Mouse (Mus musculus): ENCODE measurements at regions not wholly inside any gene's neighbourhood (a gene's known extent, or its start where the extent isn't known, plus 50 kb on each side); places are given as distances from the start of the nearest gene placed in this dataset.

GRCm38 (mm10) chr17:87567475-87567874, 68.3 kb upstream of the Epcam start:
- ATAC-seq (ENCODE audit: insufficient number of reproducible peaks, insufficient read depth, low FRiP score, low read depth) = no peak
- no peak overlapping the region for H3K4me2 ChIP-seq (replicated peaks; ENCODE audit: low read depth, low read length)
- no peaks in the 10 kb centered on the region for H3K9me3 ChIP-seq (ENCODE audit: control insufficient read depth, low read depth, low read length)
- no peak overlapping the region for H3K9ac ChIP-seq (replicated peaks; ENCODE audit: low read depth, low read length)
- no peak overlapping the region for H3K27ac ChIP-seq (ENCODE audit: low read length)
- WGBS = 41% methylated on average over 2 of the region's 2 CpGs
- peaks cover 8% of the 10 kb centered on the region; the same call in 1 of the 2 replicates for H3K4me1 ChIP-seq (ENCODE audit: control insufficient read depth, insufficient read depth, low read length)
- H3K27me3 ChIP-seq (ENCODE audit: control insufficient read depth, insufficient read depth, low read length) = no peaks in the 10 kb centered on the region
- no peak overlapping the region for H3K4me3 ChIP-seq (ENCODE audit: low read depth, low read length)
- no peaks in the 10 kb centered on the region for H3K36me3 ChIP-seq (ENCODE audit: control insufficient read depth, insufficient read depth, low read length)

GRCm38 (mm10) chr17:87569981-87570380, 65.8 kb upstream of the Epcam start:
- H3K27ac ChIP-seq (ENCODE audit: low read length) = no peak overlapping the region
- H3K9me3 ChIP-seq (ENCODE audit: control insufficient read depth, low read depth, low read length) = no peaks in the 10 kb centered on the region
- 62% methylated on average over 9 of the region's 9 CpGs for WGBS
- no peaks in the 10 kb centered on the region for H3K36me3 ChIP-seq (ENCODE audit: control insufficient read depth, insufficient read depth, low read length)
- no peak overlapping the region for H3K9ac ChIP-seq (replicated peaks; ENCODE audit: low read depth, low read length)
- H3K4me1 ChIP-seq (ENCODE audit: control insufficient read depth, insufficient read depth, low read length) = peaks cover 8% of the 10 kb centered on the region; the same call in 1 of the 2 replicates
- ATAC-seq (ENCODE audit: insufficient number of reproducible peaks, insufficient read depth, low FRiP score, low read depth) = no peak
- no peak overlapping the region for H3K4me2 ChIP-seq (replicated peaks; ENCODE audit: low read depth, low read length)
- H3K4me3 ChIP-seq (ENCODE audit: low read depth, low read length) = no peak overlapping the region
- H3K27me3 ChIP-seq (ENCODE audit: control insufficient read depth, insufficient read depth, low read length) = no peaks in the 10 kb centered on the region

DNA sequence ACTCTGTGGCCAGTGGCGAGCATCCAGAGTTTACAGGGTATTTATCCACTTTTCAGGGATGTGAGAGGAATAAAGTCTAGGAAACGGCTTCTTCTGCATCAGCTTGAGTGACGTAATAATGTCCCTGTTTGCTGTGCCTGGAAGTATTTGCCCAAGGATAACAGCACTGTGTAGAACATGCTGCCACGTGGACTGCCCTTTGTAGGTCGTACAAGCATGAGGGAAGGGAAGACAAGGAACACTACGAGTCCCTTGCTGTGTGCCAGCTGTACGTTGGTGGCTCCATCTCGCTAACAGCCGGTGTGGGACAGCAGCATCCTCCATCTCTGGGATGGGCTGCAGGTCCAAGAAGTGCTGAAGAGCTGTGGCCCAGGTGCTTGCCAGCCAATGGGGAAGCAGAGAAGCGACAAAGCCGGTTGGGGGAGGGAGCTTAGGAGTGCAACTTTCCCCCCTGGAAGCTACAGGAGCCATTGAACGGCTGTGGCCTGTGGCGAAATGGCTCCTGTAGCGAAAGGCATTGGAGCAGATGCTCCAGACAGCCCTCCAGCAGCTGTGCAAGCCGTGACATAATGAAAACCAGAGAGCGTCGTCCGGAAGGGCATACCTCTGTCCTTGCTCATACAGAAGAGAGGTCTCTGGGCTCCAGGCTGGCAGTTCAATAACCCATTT, 65.0 kb upstream of the Epcam start:
- no peak overlapping the region for H3K4me3 ChIP-seq (ENCODE audit: low read depth, low read length)
- no peak overlapping the region for H3K27ac ChIP-seq (ENCODE audit: low read length)
- 51% methylated on average over 18 of the region's 18 CpGs for WGBS
- no peaks in the 10 kb centered on the region for H3K27me3 ChIP-seq (ENCODE audit: control insufficient read depth, insufficient read depth, low read length)
- H3K4me1 ChIP-seq (ENCODE audit: control insufficient read depth, insufficient read depth, low read length) = peaks cover 8% of the 10 kb centered on the region; the same call in 1 of the 2 replicates
- peak; percentile 16; the same call in 1 of the 2 replicates for ATAC-seq (ENCODE audit: insufficient number of reproducible peaks, insufficient read depth, low FRiP score, low read depth)
- no peak overlapping the region for H3K9ac ChIP-seq (replicated peaks; ENCODE audit: low read depth, low read length)
- H3K4me2 ChIP-seq (replicated peaks; ENCODE audit: low read depth, low read length) = peak overlapping the region; percentile 50; the same call in 1 of the 2 replicates
- H3K36me3 ChIP-seq (ENCODE audit: control insufficient read depth, insufficient read depth, low read length) = no peaks in the 10 kb centered on the region
- no peaks in the 10 kb centered on the region for H3K9me3 ChIP-seq (ENCODE audit: control insufficient read depth, low read depth, low read length)

DNA sequence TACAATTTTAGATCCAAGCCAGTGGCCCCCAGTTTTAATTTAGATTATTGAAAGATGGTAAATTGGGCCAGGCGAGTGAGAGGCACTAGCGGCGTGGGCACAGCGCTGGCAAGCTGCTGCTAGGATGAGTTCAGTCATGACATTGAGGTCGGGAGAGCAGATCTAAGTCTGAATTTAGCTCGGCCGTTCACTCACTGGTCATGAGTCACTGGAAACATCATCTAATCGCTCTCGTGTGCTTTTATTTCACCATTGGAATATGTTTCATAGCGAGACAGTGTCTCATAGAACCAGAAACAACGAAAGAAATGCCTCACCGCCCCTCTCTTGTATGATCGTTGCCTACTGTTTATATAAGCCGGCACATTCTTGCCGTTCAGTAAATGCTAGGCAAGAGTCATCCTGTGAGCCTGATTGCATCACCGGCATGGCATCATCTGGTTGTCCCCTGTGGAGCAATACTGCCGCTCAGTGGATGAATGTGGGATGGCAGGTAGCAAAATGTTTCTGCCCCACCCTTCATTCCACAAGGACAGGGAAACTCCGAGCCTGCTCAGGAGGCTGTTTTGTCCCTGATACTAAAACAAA, 64.3 kb upstream of the Epcam start:
- 10% methylated on average over 18 of the region's 18 CpGs for WGBS
- no peak overlapping the region for H3K9ac ChIP-seq (replicated peaks; ENCODE audit: low read depth, low read length)
- H3K36me3 ChIP-seq (ENCODE audit: control insufficient read depth, insufficient read depth, low read length) = no peaks in the 10 kb centered on the region
- ATAC-seq (ENCODE audit: insufficient number of reproducible peaks, insufficient read depth, low FRiP score, low read depth) = peak; percentile 72; the same call in 1 of the 2 replicates
- H3K4me3 ChIP-seq (ENCODE audit: low read depth, low read length) = no peak overlapping the region; the same call in 1 of the 2 replicates
- H3K4me2 ChIP-seq (replicated peaks; ENCODE audit: low read depth, low read length) = peak overlapping the region; percentile 50
- peaks cover 8% of the 10 kb centered on the region; the same call in 1 of the 2 replicates for H3K4me1 ChIP-seq (ENCODE audit: control insufficient read depth, insufficient read depth, low read length)
- no peaks in the 10 kb centered on the region for H3K27me3 ChIP-seq (ENCODE audit: control insufficient read depth, insufficient read depth, low read length)
- no peak overlapping the region for H3K27ac ChIP-seq (ENCODE audit: low read length)
- H3K9me3 ChIP-seq (ENCODE audit: control insufficient read depth, low read depth, low read length) = no peaks in the 10 kb centered on the region

DNA sequence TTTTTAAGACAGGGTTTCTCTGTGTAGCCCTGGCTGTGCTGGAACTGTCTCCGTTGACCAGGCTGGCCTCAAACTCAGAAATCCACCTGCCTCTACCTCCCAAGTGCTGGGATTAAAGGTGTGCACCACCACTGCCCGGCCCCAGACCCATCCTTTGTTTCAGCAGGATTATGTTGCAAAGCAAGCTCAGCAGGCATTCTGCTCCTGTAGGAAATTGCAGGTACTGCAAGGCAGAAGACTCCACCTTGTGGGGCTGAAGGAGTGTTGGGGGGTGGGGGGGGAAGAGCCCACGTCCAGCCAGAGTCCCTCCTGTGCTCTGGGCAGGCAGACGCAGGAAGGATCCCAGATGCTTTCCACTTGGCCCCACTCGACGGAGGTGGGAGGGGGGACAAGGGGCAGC, 52.2 kb upstream of the Epcam start:
- Histone ChIP-seq H3K4me2 (replicated peaks; ENCODE audit: low read depth, low read length) (no peak overlapping the region), H3K9ac (replicated peaks; ENCODE audit: low read depth, low read length) (no peak overlapping the region), H3K36me3 (ENCODE audit: control insufficient read depth, insufficient read depth, low read length) (no peaks in the 10 kb centered on the region), H3K9me3 (ENCODE audit: control insufficient read depth, low read depth, low read length) (no peaks in the 10 kb centered on the region; the same call in 1 of the 2 replicates), H3K27me3 (ENCODE audit: control insufficient read depth, insufficient read depth, low read length) (no peaks in the 10 kb centered on the region), H3K4me3 (ENCODE audit: low read depth, low read length) (no peak overlapping the region), H3K4me1 (ENCODE audit: control insufficient read depth, insufficient read depth, low read length) (no peaks in the 10 kb centered on the region), H3K27ac (ENCODE audit: low read length) (no peak overlapping the region)
- WGBS = 55% methylated on average over 6 of the region's 6 CpGs
- ATAC-seq (ENCODE audit: insufficient number of reproducible peaks, insufficient read depth, low FRiP score, low read depth) = no peak

DNA sequence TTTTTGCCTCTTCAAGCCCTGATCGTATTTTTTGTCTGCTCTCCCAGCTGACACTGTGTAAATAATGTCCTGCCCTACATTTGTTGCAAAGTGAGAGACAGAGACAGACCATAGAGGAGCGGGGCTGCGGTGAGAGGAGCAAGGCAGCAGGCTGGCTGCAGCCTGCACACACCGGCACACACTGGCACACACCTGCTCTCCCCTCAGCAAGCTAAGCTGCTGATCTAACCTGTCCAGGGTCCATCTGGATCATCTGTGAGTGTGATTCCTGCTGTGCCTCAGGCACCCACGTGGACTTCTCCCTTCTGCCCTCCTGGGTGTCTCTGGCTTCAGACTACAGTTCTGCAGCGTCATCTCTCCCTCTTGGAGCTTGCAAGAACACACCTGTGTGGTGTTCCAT, 50.4 kb upstream of the Epcam start:
- no peaks in the 10 kb centered on the region for H3K9me3 ChIP-seq (ENCODE audit: control insufficient read depth, low read depth, low read length)
- H3K4me1 ChIP-seq (ENCODE audit: control insufficient read depth, insufficient read depth, low read length) = no peaks in the 10 kb centered on the region
- no peak overlapping the region for H3K4me3 ChIP-seq (ENCODE audit: low read depth, low read length)
- ATAC-seq (ENCODE audit: insufficient number of reproducible peaks, insufficient read depth, low FRiP score, low read depth) = no peak
- WGBS = 41% methylated on average over 6 of the region's 6 CpGs
- H3K27me3 ChIP-seq (ENCODE audit: control insufficient read depth, insufficient read depth, low read length) = no peaks in the 10 kb centered on the region
- no peak overlapping the region for H3K9ac ChIP-seq (replicated peaks; ENCODE audit: low read depth, low read length)
- H3K27ac ChIP-seq (ENCODE audit: low read length) = no peak overlapping the region
- no peaks in the 10 kb centered on the region for H3K36me3 ChIP-seq (ENCODE audit: control insufficient read depth, insufficient read depth, low read length)
- no peak overlapping the region for H3K4me2 ChIP-seq (replicated peaks; ENCODE audit: low read depth, low read length)
